Mouse (Mus musculus) ES-Bruce4 (cell line): ENCODE data around the gene Hepacam2. TPM values are rescaled to one million over a fixed set of nuclear protein-coding genes. Genes with fewer than 3 reads are reported as not detected.
"Not testable (repeated sequence)": the region's sequence is repeated elsewhere in the genome, so short reads cannot be mapped to it uniquely, and the experiment has no call there.

Experiments
- H3K27ac ChIP-seq: 2 replicates; pipeline ENCODE4 v1.5.1; 2012; ENCODE audit warnings: low read length, inconsistent platforms; ENCODE audit not compliant: insufficient read depth
- H3K27me3 ChIP-seq: 2 replicates; pipeline ENCODE4 v1.6.1; 2012; ENCODE audit warnings: mild to moderate bottlenecking, low read length, inconsistent platforms; ENCODE audit not compliant: control insufficient read depth, poor library complexity, insufficient read depth, severe bottlenecking
- H3K36me3 ChIP-seq: 2 replicates; pipeline ENCODE4 v1.6.1; 2012; ENCODE audit warnings: inconsistent platforms, mild to moderate bottlenecking, low read length, moderate library complexity; ENCODE audit not compliant: control insufficient read depth, poor library complexity, insufficient read depth, severe bottlenecking
- H3K4me1 ChIP-seq: one replicate; pipeline ENCODE4 v1.8.1; 2011; ENCODE audit warnings: low read length; ENCODE audit not compliant: control insufficient read depth, insufficient read depth
- H3K4me3 ChIP-seq: 2 replicates; pipeline ENCODE4 v1.5.1; 2011; ENCODE audit warnings: low read depth, mild to moderate bottlenecking, low read length
- H3K9ac ChIP-seq: 2 replicates; pipeline ENCODE4 v1.6.1; 2012; ENCODE audit warnings: low read depth, mild to moderate bottlenecking, inconsistent platforms; ENCODE audit not compliant: poor library complexity, severe bottlenecking
- H3K9me3 ChIP-seq: replicated peaks from 2 replicates; pipeline ENCODE4 v1.6.1; 2012; ENCODE audit warnings: mild to moderate bottlenecking, low read length, inconsistent platforms; ENCODE audit not compliant: control insufficient read depth, poor library complexity, insufficient read depth, severe bottlenecking
- CTCF ChIP-seq: IDR thresholded peaks from one replicate; pipeline ENCODE4 v1.8.1; 2011; ENCODE audit warnings: low read depth, low read length
- EP300 ChIP-seq: IDR thresholded peaks from 2 replicates; pipeline ENCODE4 v1.6.1; 2011; ENCODE audit warnings: low read depth, low read length; ENCODE audit not compliant: insufficient read depth
- POLR2A ChIP-seq: IDR thresholded peaks from one replicate; pipeline ENCODE4 v1.8.1; 2011; ENCODE audit warnings: low read length; ENCODE audit not compliant: insufficient read depth
- polyA plus RNA-seq: library from polyadenylated mRNA; stranded (reverse); fragments of >200 nt; gene quantifications from 2 replicates; pipeline ENCODE4 v1.2.4, GENCODE M21; 2011; ENCODE audit warnings: low read depth; ENCODE audit not compliant: missing spikeins, insufficient read depth, insufficient read length

Gene Hepacam2
- polyA plus RNA-seq, 1 experiment: 0.40 TPM

GRCm38 (mm10) chr6:3436087-3436486 lies 62.0 kb downstream of the Hepacam2 start:
- Histone ChIP-seq H3K27me3 (no peaks in the 10 kb centered on the region), H3K36me3 (no peaks in the 10 kb centered on the region), H3K9me3 (0 out of 2 replicates have a peak, but pooled peaks cover 2% of the 10 kb centered on the region), H3K27ac (no peak overlapping the region), H3K9ac (no peak overlapping the region), H3K4me3 (no peak overlapping the region), H3K4me1 (no peaks in the 10 kb centered on the region)
- TF ChIP-seq POLR2A (no peak), EP300 (no peak), CTCF (no peak)

- not testable (repeated sequence) for H3K27ac ChIP-seq, H3K27me3 ChIP-seq, H3K9ac ChIP-seq, H3K36me3 ChIP-seq, H3K4me1 ChIP-seq, H3K9me3 ChIP-seq, H3K4me3 ChIP-seq
Observed at GRCm38 (mm10) chr6:3430976-3431375, 67.1 kb downstream of the Hepacam2 start.

GRCm38 (mm10) chr6:3427047-3427446 lies 71.1 kb downstream of the Hepacam2 start:
- H3K27me3 ChIP-seq: no peaks in the 10 kb centered on the region
- TF ChIP-seq POLR2A: no peak
- TF ChIP-seq CTCF: no peak
- no peak for TF ChIP-seq EP300
- H3K4me1 ChIP-seq: no peaks in the 10 kb centered on the region

GRCm38 (mm10) chr6:3425333-3425732 lies 72.8 kb downstream of the Hepacam2 start:
- not testable (repeated sequence) for H3K27me3 ChIP-seq, H3K9me3 ChIP-seq, H3K4me3 ChIP-seq, H3K36me3 ChIP-seq, H3K9ac ChIP-seq, H3K4me1 ChIP-seq, H3K27ac ChIP-seq

More at GRCm38 (mm10) chr6:3427047-3427446, 71.1 kb downstream of the Hepacam2 start:
- Histone ChIP-seq H3K9me3 (no peaks in the 10 kb centered on the region), H3K9ac (no peak overlapping the region), H3K27ac (no peak overlapping the region), H3K4me3 (no peak overlapping the region), H3K36me3 (no peaks in the 10 kb centered on the region)

GRCm38 (mm10) chr6:3424613-3425277 lies 73.4 kb downstream of the Hepacam2 start:
- H3K4me1 ChIP-seq, H3K9ac ChIP-seq, H3K27me3 ChIP-seq, H3K4me3 ChIP-seq, H3K9me3 ChIP-seq, H3K27ac ChIP-seq, H3K36me3 ChIP-seq: not testable (repeated sequence)

Other genes starting within 250 kb of the Hepacam2 start
- gene Samd9l, start 98.7 kb downstream of the Hepacam2 start, polyA plus RNA-seq: not detected in 2 replicates
- gene Vps50, start 84 bp upstream of the Hepacam2 start, polyA plus RNA-seq: 26.4 and 29.1 TPM in 2 replicates